Mouse (Mus musculus): ENCODE results near the gene Clca2. TPM values are rescaled to one million over a fixed set of nuclear protein-coding genes. Genes with fewer than 3 reads are reported as not detected.

Gene Clca2
- polyA plus RNA-seq (2012): not detected in 2 replicates

DNA sequence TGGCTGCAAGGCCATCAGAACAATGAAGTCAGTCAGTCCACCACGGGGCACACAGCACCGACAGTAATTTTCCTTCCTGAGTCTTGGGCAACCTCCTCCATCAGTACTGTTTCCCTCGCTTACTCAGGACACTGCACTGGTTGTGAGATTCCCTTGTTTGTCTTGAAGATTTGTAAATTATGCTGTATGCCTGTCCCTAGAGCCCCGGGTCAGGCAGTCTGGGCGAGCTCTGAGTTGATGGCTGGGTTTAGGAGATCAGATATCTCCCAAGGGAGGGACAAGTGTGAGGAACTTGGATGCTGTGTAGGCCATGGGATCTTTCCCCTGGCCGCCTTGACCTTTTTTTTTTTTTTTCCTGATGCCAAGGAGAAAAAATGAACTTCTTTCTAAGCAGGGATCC is at the start of gene Clca2:
Gene Clca2, minus strand, starts transcription at position 153 of the 400 bp plus-strand sequence.
- Histone ChIP-seq H3K9me3 (ENCODE audit: control insufficient read depth, low read length) (no peaks in the 10 kb centered on the region), H3K4me3 (replicated peaks) (no peak within 1 kb of the TSS), H3K36me3 (ENCODE audit: control insufficient read depth) (no peaks in the 10 kb centered on the region), H3K4me1 (ENCODE audit: control insufficient read depth) (no peaks in the 10 kb centered on the region), H3K27me3 (ENCODE audit: control insufficient read depth) (no peaks in the 10 kb centered on the region)
- TF ChIP-seq TAL1 (IDR thresholded peaks at IDR 0.05; ENCODE audit: low read length) (no peak), GATA1 (IDR thresholded peaks at IDR 0.05; ENCODE audit: low read length) (no peak)

DNA sequence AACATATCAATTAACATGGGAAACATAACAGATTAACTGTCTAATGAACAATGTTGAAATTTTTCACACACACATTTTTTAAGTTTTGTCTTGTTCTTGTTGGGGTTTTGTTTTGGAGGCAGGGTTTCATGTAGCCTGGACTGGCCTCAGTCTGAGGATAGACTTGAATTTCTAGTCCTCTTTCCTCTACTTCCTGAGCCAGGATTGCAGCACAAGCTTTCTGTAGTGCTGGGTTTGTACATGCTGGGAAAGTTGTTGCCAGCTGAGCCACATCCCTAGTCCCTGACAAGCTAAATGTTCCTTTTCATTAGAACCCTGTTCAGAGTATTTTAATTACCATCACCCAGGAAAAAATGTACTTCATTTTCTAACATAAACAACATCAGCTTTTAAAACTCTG is 48.7 kb upstream of the Clca2 start:
- TF ChIP-seq TAL1 (IDR thresholded peaks at IDR 0.05; ENCODE audit: low read length) (no peak), GATA1 (IDR thresholded peaks at IDR 0.05; ENCODE audit: low read length) (no peak)

DNA sequence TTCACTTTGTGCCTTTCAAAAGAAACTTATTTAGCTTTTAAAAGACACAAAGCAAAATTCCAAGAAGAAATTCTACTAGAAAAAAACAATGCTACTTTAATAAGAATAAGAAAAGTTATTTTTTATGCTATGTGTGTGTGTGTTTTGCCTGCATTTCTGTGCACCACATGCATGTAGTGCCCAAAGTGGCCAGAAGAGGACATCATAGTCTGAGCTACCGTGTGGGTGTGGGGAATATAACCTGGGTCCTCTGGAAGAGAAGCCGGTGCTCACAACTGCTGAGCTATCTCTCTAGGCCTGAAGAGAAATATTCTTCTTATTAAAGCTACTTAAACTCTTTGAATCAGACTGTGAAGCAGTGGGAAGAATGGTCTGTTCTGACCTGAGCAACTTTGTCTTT is 48.2 kb upstream of the Clca2 start:
- Histone ChIP-seq H3K4me1 (ENCODE audit: control insufficient read depth) (no peaks in the 10 kb centered on the region), H3K27me3 (ENCODE audit: control insufficient read depth) (no peaks in the 10 kb centered on the region), H3K4me3 (replicated peaks) (no peak overlapping the region), H3K36me3 (ENCODE audit: control insufficient read depth) (peaks cover 28% of the 10 kb centered on the region), H3K9me3 (ENCODE audit: control insufficient read depth, low read length) (no peaks in the 10 kb centered on the region)
- TF ChIP-seq TAL1 (IDR thresholded peaks at IDR 0.05; ENCODE audit: low read length) (no peak), GATA1 (IDR thresholded peaks at IDR 0.05; ENCODE audit: low read length) (no peak)

More for the DNA sequence above, 48.7 kb upstream of the Clca2 start:
- H3K4me3 ChIP-seq (replicated peaks): no peak overlapping the region
- H3K27me3 ChIP-seq (ENCODE audit: control insufficient read depth): no peaks in the 10 kb centered on the region
- peaks cover 28% of the 10 kb centered on the region for H3K36me3 ChIP-seq (ENCODE audit: control insufficient read depth)
- no peaks in the 10 kb centered on the region for H3K9me3 ChIP-seq (ENCODE audit: control insufficient read depth, low read length)
- H3K4me1 ChIP-seq (ENCODE audit: control insufficient read depth): no peaks in the 10 kb centered on the region

DNA sequence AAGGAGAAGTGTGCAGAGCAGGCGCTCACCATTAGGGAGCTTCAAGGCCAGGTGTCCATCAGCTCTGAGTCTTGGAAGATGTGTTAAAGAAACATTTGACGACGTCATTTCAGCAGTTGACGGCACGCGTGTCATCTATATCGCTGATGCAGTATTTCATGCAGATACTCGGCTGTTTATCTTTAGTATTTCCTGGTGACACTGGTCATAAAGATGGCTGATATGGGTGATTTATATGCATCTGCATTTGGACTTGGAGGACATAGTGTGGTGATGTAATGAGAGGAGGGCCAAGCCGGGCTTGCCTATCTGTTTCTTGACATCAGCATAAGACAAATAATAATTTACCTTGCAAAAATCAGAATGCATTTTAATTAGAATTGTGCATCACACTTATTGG is 47.6 kb upstream of the Clca2 start:
- no peak for TF ChIP-seq TAL1 (IDR thresholded peaks at IDR 0.05; ENCODE audit: low read length)
- no peak overlapping the region for H3K4me3 ChIP-seq (replicated peaks)
- H3K4me1 ChIP-seq (ENCODE audit: control insufficient read depth): no peaks in the 10 kb centered on the region
- H3K36me3 ChIP-seq (ENCODE audit: control insufficient read depth): peaks cover 24% of the 10 kb centered on the region
- H3K9me3 ChIP-seq (ENCODE audit: control insufficient read depth, low read length): no peaks in the 10 kb centered on the region
- no peaks in the 10 kb centered on the region for H3K27me3 ChIP-seq (ENCODE audit: control insufficient read depth)

DNA sequence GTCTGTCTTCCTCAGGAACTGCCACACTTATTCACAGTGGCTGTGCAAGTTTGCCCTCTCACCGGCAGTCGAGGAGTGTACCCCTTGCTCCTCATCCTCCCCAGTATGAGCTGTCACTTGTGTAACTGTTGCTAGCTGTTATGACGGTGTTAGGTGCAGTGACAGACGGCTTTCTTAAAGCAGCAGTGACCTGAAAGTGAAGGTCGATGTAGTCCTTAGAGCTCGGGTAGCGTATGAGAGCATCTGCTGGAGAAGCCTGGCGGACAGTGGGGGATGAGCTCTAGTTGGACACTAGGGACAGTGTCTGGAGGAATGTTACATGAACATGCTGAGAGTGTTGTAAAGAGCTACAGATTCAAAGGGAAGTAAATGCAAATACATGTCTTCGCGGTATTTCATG is 44.6 kb upstream of the Clca2 start:
- peaks cover 18% of the 10 kb centered on the region for H3K36me3 ChIP-seq (ENCODE audit: control insufficient read depth)
- H3K4me1 ChIP-seq (ENCODE audit: control insufficient read depth): no peaks in the 10 kb centered on the region
- no peak for TF ChIP-seq TAL1 (IDR thresholded peaks at IDR 0.05; ENCODE audit: low read length)
- H3K27me3 ChIP-seq (ENCODE audit: control insufficient read depth): no peaks in the 10 kb centered on the region
- H3K4me3 ChIP-seq (replicated peaks): no peak overlapping the region
- H3K9me3 ChIP-seq (ENCODE audit: control insufficient read depth, low read length): no peaks in the 10 kb centered on the region

DNA sequence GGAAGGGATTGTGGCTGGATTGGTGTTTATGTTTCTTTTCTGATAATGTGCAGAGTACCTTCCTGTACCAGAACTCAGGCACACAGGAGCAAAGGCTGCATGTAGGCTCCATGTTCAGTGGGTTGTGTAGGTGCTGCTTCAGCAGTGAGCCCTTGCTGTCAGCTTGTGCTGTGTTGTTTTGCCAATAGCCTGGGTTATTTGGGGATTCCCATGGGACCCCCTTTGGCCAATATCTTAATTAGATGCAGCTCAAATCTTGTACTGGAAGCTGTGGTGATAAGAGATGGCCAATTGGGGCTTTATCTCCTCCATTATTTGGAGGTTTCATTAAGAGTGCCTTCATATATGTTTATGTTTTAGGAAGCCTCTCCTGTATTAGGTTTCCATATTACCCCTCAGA is 43.7 kb upstream of the Clca2 start:
- Histone ChIP-seq H3K4me3 (replicated peaks) (no peak overlapping the region), H3K27me3 (ENCODE audit: control insufficient read depth) (no peaks in the 10 kb centered on the region), H3K9me3 (ENCODE audit: control insufficient read depth, low read length) (no peaks in the 10 kb centered on the region), H3K4me1 (ENCODE audit: control insufficient read depth) (no peaks in the 10 kb centered on the region), H3K36me3 (ENCODE audit: control insufficient read depth) (peaks cover 18% of the 10 kb centered on the region)
- TF ChIP-seq TAL1 (IDR thresholded peaks at IDR 0.05; ENCODE audit: low read length) (no peak), GATA1 (IDR thresholded peaks at IDR 0.05; ENCODE audit: low read length) (no peak)

DNA sequence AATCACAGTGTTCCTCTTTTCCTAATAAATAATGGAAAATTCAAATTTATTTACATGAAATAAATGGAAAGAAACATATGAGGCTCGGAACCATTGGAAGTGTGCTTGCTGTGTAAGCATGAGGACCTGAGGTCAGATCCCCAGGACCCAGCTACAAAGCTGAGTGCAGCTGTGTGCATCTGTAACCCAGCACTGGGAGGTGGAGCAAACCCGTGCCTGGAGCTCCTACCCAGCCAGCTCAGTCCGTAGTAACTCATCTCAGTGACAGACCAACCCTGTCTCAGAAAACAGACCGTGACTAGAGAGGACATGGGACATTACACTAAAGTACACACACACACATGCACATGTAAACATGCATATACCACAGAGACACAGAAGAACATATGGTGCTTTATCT is 41.0 kb upstream of the Clca2 start:
- TF ChIP-seq GATA1 (IDR thresholded peaks at IDR 0.05; ENCODE audit: low read length) (no peak), TAL1 (IDR thresholded peaks at IDR 0.05; ENCODE audit: low read length) (no peak)
- Histone ChIP-seq H3K36me3 (ENCODE audit: control insufficient read depth) (peaks cover 16% of the 10 kb centered on the region), H3K4me3 (replicated peaks) (no peak overlapping the region), H3K4me1 (ENCODE audit: control insufficient read depth) (no peaks in the 10 kb centered on the region), H3K9me3 (ENCODE audit: control insufficient read depth, low read length) (no peaks in the 10 kb centered on the region), H3K27me3 (ENCODE audit: control insufficient read depth) (no peaks in the 10 kb centered on the region)

DNA sequence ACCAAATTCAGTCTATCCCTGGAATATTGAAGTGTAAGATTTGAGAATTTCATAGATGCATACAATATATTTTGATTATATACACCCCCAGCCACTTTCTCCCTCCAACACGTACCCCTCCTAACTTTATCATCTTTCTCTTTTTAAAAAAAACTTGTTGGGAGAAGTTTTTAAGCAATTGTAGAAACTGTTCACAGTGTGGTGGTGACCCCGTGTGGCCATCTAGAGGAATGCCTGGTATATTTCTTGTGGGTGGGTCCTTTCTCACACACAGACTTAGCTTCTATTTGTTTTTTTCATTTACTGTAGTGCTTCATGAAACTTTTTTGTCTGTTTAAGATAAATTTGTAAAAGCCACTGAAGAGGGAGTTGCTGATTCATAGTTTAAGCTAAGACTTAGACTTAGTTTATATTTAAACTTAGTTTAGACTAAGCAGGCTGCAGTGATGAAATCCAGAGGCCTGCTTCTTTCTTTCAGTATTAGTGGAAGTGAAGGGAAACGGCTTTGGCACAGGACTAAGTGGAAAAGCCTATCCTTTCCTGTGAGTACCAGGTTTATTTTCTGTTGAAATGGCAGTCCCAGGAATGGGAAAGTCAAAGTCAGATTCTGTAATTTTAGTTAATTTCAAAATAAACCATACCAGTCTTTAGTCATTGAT is 32.1 kb upstream of the Clca2 start:
- Histone ChIP-seq H3K9me3 (ENCODE audit: control insufficient read depth, low read length) (no peaks in the 10 kb centered on the region), H3K27me3 (ENCODE audit: control insufficient read depth) (no peaks in the 10 kb centered on the region), H3K36me3 (ENCODE audit: control insufficient read depth) (peaks cover 41% of the 10 kb centered on the region), H3K4me1 (ENCODE audit: control insufficient read depth) (no peaks in the 10 kb centered on the region), H3K4me3 (replicated peaks) (no peak overlapping the region)
- TF ChIP-seq TAL1 (IDR thresholded peaks at IDR 0.05; ENCODE audit: low read length): no peak
- TF ChIP-seq GATA1 (IDR thresholded peaks at IDR 0.05; ENCODE audit: low read length): no peak

DNA sequence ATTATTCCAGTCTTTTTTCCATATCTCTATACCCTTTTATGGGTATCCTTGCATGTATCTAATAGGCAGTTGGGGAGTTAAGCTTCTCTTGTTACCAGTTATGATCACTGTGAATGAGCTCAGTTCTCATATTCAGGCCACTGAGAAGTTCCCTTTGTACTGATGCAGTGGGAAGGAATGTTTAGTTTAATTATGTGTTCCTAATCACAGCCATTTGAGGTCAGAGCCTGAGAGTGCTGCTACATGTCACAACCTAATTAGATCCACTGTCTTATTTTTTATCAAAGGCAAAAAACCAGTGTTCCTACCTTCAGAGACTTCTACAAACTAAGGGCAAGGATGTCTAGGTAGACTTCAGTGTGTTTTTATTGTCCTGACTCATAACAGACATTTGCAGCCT is 30.1 kb upstream of the Clca2 start:
- H3K36me3 ChIP-seq (ENCODE audit: control insufficient read depth): peaks cover 38% of the 10 kb centered on the region
- no peaks in the 10 kb centered on the region for H3K27me3 ChIP-seq (ENCODE audit: control insufficient read depth)
- TF ChIP-seq TAL1 (IDR thresholded peaks at IDR 0.05; ENCODE audit: low read length) (no peak), GATA1 (IDR thresholded peaks at IDR 0.05; ENCODE audit: low read length) (no peak)
- H3K4me1 ChIP-seq (ENCODE audit: control insufficient read depth): no peaks in the 10 kb centered on the region
- no peaks in the 10 kb centered on the region for H3K9me3 ChIP-seq (ENCODE audit: control insufficient read depth, low read length)
- H3K4me3 ChIP-seq (replicated peaks): no peak overlapping the region

DNA sequence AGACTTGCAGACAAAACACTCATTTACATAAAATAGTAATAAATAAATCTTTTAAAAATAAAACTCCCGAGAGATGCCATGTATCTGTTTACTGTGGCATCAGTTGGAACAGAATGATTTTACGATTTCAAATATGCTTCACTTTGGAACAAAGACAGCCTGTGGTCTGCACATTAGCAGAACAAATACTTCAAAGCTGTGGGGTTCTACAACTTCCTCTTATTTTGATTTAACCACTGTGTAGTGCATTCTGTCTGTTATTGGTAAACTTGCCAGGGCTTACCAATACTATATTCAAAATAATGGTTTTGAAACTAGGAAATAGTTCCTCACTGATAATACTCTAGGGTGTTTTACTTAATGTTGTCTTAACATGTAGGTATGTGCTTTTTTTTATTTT is 27.4 kb upstream of the Clca2 start:
- no peak overlapping the region for H3K4me3 ChIP-seq (replicated peaks)
- H3K36me3 ChIP-seq (ENCODE audit: control insufficient read depth): peaks cover 19% of the 10 kb centered on the region
- TF ChIP-seq TAL1 (IDR thresholded peaks at IDR 0.05; ENCODE audit: low read length) (no peak), GATA1 (IDR thresholded peaks at IDR 0.05; ENCODE audit: low read length) (no peak)
- H3K9me3 ChIP-seq (ENCODE audit: control insufficient read depth, low read length): no peaks in the 10 kb centered on the region
- H3K4me1 ChIP-seq (ENCODE audit: control insufficient read depth): no peaks in the 10 kb centered on the region
- no peaks in the 10 kb centered on the region for H3K27me3 ChIP-seq (ENCODE audit: control insufficient read depth)
